Mouse (Mus musculus): Measurements from ENCODE around the gene Fbxw11.
"Not testable (repeated sequence)": the region's sequence is repeated elsewhere in the genome, so short reads cannot be mapped to it uniquely, and the experiment has no call there.

Fbxw11 gene

GRCm38 (mm10) chr11:32642249-32642876 is at the start of gene Fbxw11:
Gene Fbxw11 (plus strand): TSS chr11:32642724.
- DNase-seq: peak; percentile 99

GRCm38 (mm10) chr11:32593081-32593480 is 49.4 kb upstream of the Fbxw11 start:
- DNase-seq: no peak

GRCm38 (mm10) chr11:32594122-32594521 is 48.4 kb upstream of the Fbxw11 start:
- DNase-seq: no peak

- no peak for DNase-seq
These were observed 42.2 kb upstream of the Fbxw11 start for GRCm38 (mm10) chr11:32600371-32600770.

- no peak for DNase-seq
These were observed 40.8 kb upstream of the Fbxw11 start for GRCm38 (mm10) chr11:32601528-32602323.

GRCm38 (mm10) chr11:32604663-32605062 is 37.9 kb upstream of the Fbxw11 start:
- no peak for DNase-seq

GRCm38 (mm10) chr11:32605131-32605860 is 37.2 kb upstream of the Fbxw11 start:
- DNase-seq: no peak

GRCm38 (mm10) chr11:32605907-32606306 is 36.6 kb upstream of the Fbxw11 start:
- DNase-seq: no peak

DNA sequence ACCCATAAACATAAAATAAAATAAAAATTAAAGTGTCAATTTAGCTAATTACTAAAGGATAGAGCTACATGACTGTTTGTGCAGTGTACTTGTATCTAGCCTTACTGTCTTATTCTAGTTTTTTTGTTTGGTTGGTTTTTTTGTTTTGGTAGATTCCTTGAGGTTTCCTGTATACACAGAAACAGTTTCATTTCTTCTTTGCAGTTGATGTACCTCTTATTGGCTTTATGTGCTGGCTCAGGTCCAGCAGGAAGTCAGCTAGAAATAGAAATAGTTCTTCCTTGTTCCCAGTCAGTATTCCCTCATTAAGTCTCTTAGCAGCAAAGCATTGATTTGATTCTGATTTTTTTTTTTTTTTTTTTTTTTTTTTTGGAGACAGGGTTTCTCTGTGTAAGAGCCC is 35.2 kb upstream of the Fbxw11 start:
- DNase-seq: no peak

DNA sequence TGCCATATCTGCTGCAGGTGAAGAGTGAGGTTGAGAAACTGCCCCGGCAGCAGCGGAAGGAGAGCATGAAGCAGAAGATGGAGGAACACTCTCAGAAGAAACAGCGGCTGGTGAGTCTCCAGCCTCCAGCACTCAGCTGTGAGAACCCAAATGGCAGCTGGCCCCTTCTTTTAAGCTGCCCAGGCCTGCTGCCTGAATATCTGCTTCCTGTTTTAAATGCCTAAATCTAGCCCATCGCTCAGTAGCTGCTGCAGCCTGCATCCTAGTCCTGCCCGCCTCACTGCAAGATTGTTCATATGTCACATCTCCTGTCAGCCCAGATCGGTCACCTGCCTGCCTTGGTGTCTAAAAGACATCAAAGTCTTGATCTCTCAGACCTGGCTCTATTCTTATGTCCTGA is 31.9 kb upstream of the Fbxw11 start:
- no peak for DNase-seq

DNA sequence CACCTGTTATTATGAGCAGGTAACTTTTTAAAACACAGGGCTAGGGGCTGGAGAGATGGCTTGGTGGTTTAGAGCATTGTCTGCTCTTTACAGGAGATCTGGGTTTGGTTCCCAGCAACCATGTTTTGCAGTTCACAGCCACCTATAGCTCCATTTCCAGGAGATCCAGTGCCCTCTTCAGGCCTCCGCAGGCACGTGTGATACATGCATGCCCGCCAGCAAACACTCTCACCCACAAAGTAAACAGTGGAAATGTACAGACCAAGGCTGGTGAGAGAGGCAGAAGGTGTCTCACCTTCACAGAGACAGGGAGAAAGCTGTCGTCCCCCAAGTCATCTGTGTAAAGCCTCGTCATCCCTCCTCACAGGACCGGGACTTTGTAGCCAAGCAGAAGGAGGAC is 30.2 kb upstream of the Fbxw11 start:
- no peak for DNase-seq

- DNase-seq: no peak
These were observed 28.1 kb upstream of the Fbxw11 start for GRCm38 (mm10) chr11:32614463-32614862.

GRCm38 (mm10) chr11:32615561-32615960 is 27.0 kb upstream of the Fbxw11 start:
- no peak for DNase-seq

GRCm38 (mm10) chr11:32616091-32616490 is 26.4 kb upstream of the Fbxw11 start:
- no peak for DNase-seq

- DNase-seq: no peak
These were observed 24.5 kb upstream of the Fbxw11 start for GRCm38 (mm10) chr11:32618036-32618435.

DNA sequence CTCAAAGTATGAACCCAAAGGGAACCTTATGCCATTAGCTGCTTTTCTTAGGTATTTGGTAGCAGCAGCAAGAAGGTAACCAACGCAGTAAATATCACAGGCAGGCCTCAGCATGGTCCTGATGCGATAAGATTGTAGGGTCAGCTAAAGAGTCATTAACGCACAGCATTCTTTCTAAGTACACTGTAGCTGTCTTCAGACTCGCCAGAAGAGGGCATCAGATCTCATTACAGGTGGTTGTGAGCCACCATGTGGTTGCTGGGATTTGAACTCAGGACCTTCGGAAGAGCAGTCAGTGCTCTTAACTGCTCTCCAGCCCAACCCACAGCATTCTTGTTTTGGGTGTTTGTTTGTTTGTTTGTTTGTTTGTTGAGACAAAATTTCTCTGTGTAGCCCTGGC is 23.9 kb upstream of the Fbxw11 start:
- DNase-seq: not testable (repeated sequence)

DNA sequence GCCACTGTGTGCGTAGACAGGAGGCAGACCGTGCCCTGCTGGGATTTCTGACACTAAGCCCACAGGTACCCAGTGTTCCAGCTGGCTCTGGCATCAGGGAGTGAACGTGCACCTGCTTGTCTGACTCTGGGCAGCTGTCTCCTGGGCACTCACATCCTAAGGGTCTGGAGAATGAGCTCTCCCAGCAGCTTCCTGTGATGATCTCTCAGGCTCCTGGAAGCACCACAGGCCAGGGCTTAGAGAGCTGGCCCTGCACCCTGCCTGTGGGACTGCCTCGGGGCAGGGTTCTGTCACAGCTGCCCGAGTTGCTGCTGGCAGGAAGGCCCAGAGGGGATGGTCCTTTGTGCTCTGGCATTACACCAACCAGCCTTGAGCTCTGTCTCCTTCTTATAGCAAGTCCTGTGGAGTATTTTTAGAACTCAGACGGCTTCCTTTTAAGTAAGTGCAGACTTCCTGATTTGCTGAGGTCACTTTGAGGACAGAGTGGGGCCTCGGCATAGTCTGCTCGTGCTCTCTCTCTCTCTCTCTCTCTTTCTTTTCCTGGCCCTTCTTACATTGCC is 23.2 kb upstream of the Fbxw11 start:
- DNase-seq: peak; percentile 65

DNA sequence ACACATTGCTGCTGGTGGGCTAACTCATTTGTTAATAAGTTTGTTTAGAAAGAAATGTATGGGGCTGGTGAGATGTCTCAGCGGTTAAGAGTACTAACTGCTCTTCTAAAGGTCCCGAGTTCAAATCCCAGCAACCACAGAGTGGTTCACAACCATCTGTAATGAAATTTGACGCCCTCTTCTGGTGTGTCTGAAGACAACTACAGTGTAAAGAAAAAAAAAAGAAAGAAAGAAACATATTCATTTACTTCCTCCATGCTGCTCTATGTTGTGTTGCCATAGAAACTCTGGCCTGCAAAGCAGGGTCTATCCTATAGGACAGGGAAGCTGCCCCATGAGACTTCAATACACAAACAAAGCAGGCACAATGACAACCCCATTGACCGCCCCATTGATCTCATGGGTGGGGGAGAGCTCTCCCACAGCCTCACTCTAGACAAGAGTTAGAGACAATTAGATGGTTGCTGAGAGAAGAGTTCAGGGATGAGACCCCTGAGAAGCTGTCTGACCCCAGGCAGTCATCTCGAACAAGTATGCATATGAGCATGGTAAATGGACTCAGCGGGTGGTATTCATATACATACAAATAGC is 22.6 kb upstream of the Fbxw11 start:
- no peak for DNase-seq

DNA sequence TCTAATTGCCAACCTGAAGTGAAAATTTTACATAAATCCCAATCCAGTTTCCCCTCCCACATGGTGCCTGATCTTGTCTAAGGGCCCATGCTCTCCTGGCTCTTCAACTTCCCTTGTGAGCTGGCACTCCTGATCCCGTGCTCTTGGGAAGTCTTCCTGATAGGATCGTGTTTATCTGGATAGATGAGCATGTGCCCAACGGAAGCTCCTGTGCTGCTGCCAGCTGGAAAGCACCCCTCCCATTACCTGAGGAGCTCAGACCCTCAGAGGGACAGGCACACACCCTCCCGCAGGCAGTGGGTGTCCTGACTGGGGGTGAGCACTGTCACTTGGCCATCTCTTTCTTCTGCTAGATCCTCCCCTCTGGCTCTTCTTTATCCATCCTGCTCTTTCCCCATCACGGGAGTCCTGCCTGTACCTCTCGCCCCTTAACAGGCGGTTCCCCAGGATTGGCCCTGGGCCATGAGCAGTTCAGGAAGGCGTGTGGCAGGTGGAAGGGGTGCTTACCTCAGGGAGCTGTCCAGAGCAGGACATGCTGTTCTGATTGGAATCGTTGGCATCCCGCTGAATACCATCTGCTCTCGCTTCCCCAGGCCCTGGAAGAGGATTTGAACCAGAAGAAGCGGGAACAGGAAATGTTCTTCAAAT is 20.6 kb upstream of the Fbxw11 start:
- DNase-seq: peak; percentile 99

GRCm38 (mm10) chr11:32622479-32623190 is 19.9 kb upstream of the Fbxw11 start:
- no peak for DNase-seq

- DNase-seq: peak; percentile 99
These were observed 19.3 kb upstream of the Fbxw11 start for GRCm38 (mm10) chr11:32623236-32623635.

DNA sequence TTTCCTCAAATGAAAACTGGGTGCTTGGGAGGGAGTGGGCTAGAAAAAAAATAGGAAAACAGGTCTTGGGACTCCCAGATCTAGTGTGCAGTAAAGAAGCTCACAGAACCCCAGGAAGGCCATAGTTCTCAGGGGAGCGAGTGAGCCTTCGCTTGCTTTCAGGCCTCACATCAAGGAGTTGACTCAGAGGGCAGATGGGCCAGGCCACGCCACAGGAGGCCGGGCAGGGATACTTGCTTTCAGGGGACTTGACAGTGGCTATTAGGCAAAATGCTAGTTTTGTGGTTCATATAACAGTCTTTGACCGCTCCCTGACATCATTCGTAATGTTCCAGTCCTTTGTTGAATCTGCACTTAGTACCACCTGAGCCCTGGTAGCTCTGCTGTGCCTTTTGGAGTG is 18.6 kb upstream of the Fbxw11 start:
- DNase-seq: peak; percentile 74
